Mouse (Mus musculus) liver, adult 10 weeks (tissue): ENCODE measurements around the gene Tob2. TPM values are rescaled to one million over a fixed set of nuclear protein-coding genes. Genes with fewer than 3 reads are reported as not detected.

Experiments used
- polyA plus RNA-seq: library from polyadenylated mRNA; stranded (reverse); fragments of 350-450 nt; fragmentation: Illumina TruSeq; extraction: RNeasy Lipid Tissue Mini Kit (QIAGEN cat#74804); gene quantifications from one replicate; pipeline ENCODE4 v1.2.3, GENCODE M21; 2014; ENCODE audit warnings: low read depth, low replicate concordance

Gene Tob2
- polyA plus RNA-seq = 7.5 TPM

DNA sequence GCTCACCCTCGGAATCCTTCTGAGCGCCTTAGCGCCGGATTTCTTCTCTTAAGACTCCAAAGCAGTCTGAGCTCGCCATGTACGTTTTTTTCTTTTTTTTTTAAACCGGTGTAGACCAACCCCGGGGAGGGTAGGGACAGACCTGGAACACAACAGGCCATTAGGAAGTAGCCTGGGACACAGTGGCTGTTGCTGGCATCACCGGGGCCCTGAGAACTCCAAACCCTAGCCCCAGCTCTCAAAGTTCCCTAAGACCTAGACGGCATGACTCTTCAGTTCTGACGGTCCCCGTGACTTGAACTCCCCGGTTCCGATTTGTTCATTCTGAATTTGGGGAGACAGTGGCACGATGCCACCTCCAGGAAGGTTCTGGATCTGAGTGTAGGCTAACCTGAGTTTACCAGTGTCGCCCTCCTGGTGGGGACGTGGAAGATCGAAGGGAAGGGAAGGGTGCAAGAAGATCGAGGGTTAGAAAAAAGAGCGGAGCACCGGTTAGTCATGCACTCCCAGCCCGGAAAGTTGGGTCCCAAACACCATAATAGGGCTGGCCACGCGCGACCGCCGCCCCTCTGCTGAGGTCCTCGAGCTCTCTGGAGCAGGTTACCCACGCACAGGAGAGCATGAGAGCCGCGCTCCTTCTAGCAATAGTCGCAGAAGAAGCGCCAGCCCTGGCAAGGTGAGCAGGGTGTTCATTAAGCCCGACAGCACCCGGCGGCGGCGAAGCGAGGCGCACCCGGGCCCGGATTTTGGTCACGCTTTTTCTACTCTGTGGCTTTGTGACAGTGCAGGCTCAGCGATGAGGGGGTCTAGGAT lies at the start of gene Tob2:
TSS of gene Tob2 (minus strand) at position 280 of the 813 bp plus-strand sequence.

DNA sequence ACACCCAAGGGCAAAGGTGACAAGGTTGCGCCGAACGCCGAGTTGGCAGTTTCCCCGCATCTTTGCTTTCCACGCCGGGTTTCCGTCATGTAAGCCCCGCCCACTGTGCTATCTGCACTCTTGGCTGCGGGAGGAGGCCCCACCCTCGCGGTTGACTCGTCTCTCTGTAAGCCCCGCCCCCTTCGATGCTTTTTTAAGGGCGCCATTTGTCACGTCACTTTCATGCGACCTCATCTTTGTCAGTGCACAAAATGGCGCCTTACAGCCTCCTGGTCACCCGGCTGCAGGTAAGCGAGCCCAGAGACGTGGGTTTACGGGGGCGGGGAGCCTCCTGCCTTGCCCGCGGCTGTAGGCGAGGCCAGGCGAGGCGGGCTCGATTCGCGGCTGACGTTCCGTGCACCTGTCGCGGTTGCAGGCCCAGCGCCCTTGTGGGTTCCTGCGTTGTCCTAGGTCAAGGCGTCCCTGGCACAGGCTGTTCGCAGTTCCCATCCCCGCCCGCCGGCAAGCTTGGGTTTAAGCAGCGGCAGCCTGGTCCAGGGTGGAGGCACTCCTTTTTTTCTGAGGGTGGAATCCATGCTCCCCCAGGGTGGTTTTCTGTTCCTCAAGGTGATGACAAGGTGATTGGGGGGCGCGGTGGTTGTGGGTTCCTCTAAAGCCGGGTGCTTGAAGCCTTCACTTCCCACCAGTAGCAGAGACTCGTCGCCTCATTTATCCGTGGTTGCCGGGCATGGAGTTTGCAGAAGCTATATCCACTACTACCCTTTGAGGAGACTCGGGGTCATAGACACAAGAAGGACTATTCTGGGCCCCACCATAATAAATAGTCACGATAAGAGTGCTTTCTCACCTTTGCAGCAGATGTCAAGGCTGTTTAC lies 13.9 kb upstream of the Tob2 start, which contains the start of gene Aco2:
TSS of gene Aco2 (plus strand) at position 48 of the 875 bp plus-strand sequence.

DNA sequence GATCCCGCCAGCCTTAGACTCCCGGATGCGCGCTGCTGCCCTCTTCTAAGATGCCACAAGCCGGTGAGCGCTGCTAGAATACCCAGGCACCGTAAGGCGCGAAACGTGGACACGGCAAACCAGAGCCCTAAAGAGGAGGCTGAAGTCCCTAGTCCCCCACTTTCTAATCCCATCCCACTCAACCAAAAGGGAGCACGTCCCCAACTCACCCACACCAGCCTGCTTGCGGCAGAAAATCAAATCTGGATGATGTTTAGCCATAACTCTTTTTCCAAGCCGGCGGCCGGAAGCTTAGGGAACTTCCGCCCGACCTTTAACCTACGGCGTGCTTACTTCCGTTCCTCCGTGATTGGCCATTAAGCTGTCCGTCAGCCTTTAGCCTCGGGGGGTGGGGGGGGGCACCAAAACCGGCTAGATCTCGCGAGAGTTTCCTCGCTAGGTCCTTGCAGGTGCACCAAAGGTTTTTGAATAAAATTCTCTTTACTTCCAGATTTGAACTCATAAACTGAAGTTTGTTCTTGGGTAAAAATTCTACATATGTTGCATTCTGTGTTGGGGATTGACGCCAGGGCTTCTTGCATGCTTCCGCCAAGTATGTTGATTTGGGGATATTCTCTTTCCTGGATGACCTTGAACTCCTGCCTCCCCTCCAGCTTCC lies 13.1 kb upstream of the Tob2 start, which contains the start of gene Phf5a:
TSS of gene Phf5a (minus strand) at position 308 of the 658 bp plus-strand sequence.

DNA sequence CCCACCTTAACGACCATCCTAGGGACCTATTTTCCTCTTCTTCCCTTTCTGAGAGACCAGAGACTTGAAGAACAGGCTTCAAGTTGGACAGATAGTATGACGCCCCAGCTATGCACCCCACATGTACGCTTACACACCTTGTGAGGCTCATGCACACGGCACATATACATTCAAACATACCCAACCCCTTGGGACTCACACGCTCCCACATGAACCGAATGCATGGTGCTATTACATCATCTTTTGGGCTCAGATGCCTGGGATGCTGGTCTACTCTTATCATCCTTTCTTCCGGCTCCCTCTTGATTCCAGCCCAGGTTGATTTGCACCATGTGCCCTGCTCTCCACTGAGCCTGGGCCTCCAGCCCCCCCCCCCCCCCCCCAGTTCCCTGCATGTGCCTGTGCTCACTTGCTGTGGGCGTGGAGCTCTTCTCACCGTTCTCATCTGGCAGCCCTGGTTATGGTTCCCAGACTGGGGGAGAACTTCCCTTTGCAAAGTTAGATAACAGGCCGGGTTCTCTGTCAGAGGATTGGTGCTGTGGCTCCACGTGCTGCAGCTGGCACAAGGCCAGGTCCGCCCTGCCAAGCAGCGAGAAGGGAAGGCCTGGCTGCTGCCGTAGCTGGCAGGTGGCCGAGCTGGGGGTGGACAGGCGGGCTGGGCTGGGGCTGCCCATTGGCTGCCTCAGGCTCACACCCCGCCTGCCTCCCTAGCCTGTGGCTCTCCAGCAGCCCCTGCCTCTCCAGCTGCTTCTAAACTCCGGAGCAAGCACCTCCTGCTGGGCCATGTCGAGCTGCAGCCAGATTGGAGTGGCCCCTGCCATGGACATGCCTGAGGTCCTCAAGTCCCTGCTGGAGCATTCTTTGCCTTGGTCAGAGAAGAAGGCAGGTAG lies 56.4 kb downstream of the Tob2 start, which contains the start of gene Tef:
TSS of gene Tef (plus strand) at position 421 of the 890 bp plus-strand sequence.

Other genes with a start within 250 kb of the Tob2 start
- 1.6 TPM for gene L3mbtl2, start 194.9 kb downstream of the Tob2 start, polyA plus RNA-seq
- gene Chadl, start 161.5 kb downstream of the Tob2 start, polyA plus RNA-seq = not detected
- 5.0 TPM for gene Zc3h7b, start 113.7 kb downstream of the Tob2 start, polyA plus RNA-seq
- gene Rangap1, start 113.3 kb downstream of the Tob2 start, polyA plus RNA-seq = 5.5 TPM
- gene Tef, start 56.4 kb downstream of the Tob2 start, polyA plus RNA-seq = 22.9 TPM
- gene Phf5a, start 13.1 kb upstream of the Tob2 start, polyA plus RNA-seq = 15.0 TPM
- gene Aco2, start 13.5 kb upstream of the Tob2 start, polyA plus RNA-seq = 36.3 TPM
- 0.64 TPM for gene Polr3h, start 67.4 kb upstream of the Tob2 start, polyA plus RNA-seq
- gene Csdc2, start 78.0 kb upstream of the Tob2 start, polyA plus RNA-seq = not detected
- gene Pmm1, start 102.1 kb upstream of the Tob2 start, polyA plus RNA-seq = not detected
- not detected for gene 1700029P11Rik, start 121.7 kb upstream of the Tob2 start, polyA plus RNA-seq
- 50.5 TPM for gene Xrcc6, start 129.0 kb upstream of the Tob2 start, polyA plus RNA-seq
- gene Desi1, start 175.1 kb upstream of the Tob2 start, polyA plus RNA-seq = 14.6 TPM
- 117 TPM for gene Snu13, start 188.8 kb upstream of the Tob2 start, polyA plus RNA-seq
- gene 4930407I10Rik, start 200.4 kb upstream of the Tob2 start, polyA plus RNA-seq = not detected
- gene Mei1, start 211.2 kb upstream of the Tob2 start, polyA plus RNA-seq = not detected